Mouse (Mus musculus) heart, postnatal 25 days (tissue): Measurements from ENCODE around the gene Srbd1. TPM values are rescaled to one million over a fixed set of nuclear protein-coding genes. Genes with fewer than 3 reads are reported as not detected.

Experiments used
- DNase-seq: peaks from one replicate; pipeline ENCODE4 v3.0.0; 2022; ENCODE audit warnings: low spot score
- intact Hi-C: fragments of 180-260 bp; cut with DNase I; formaldehyde crosslinking; loops from one replicate; pipeline ENCODE4 v1.15.1; 2025
- total RNA-seq, 2 experiments: library from RNA; stranded (reverse); gene quantifications; 2 replicates each; pipeline ENCODE4 v1.2.3; 2021

Srbd1 gene
- total RNA-seq, 2 experiments from 2014 or later = 10.5 to 10.9 TPM

- DNase-seq = no peak
- intact Hi-C loops = no loop called here
These were observed 201.9 kb downstream of the Srbd1 start for GRCm38 (mm10) chr17:85943071-85943470.

GRCm38 (mm10) chr17:85942123-85942522 is 202.9 kb downstream of the Srbd1 start:
- intact Hi-C loops = no loop called here
- no peak for DNase-seq

GRCm38 (mm10) chr17:85941141-85941738 is 203.7 kb downstream of the Srbd1 start:
- intact Hi-C loops = no loop called here
- DNase-seq = no peak

- no peak for DNase-seq
- intact Hi-C loops = no loop called here
These were observed 207.8 kb downstream of the Srbd1 start for GRCm38 (mm10) chr17:85937131-85937530.

GRCm38 (mm10) chr17:85935268-85935667 is 209.7 kb downstream of the Srbd1 start:
- intact Hi-C loops = no loop called here
- DNase-seq = no peak

Other genes starting within 250 kb of the Srbd1 start
- gene Prkce, start 22.6 kb upstream of the Srbd1 start, total RNA-seq = 10 to 100 TPM; 25.9 to 28.3 TPM